Mouse (Mus musculus): Measurements from ENCODE around the gene 3110009E18Rik. TPM values are rescaled to one million over a fixed set of nuclear protein-coding genes. Genes with fewer than 3 reads are reported as not detected.

Gene 3110009E18Rik
- polyA plus RNA-seq, 1 experiment from 2014 or later: 17.6 TPM

- H3K4me1 ChIP-seq (replicated peaks): 0 out of 2 replicates have a peak, but pooled peaks cover 5% of the 10 kb centered on the region
- H3K4me2 ChIP-seq: no peak overlapping the region
- no peak overlapping the region for H3K9ac ChIP-seq
- no peak overlapping the region for H3K4me3 ChIP-seq
- no peaks in the 10 kb centered on the region for H3K27me3 ChIP-seq
- H3K36me3 ChIP-seq: no peaks in the 10 kb centered on the region
- 67% methylated on average over 4 of the region's 4 CpGs for WGBS
- H3K9me3 ChIP-seq: no peaks in the 10 kb centered on the region
- no peak overlapping the region for H3K27ac ChIP-seq (replicated peaks)
- no peak for ATAC-seq (ENCODE audit: low read depth)
Measured at GRCm38 (mm10) chr1:120168016-120168415, 47.0 kb downstream of the 3110009E18Rik start.

- Histone ChIP-seq H3K4me3 (no peak overlapping the region), H3K27me3 (no peaks in the 10 kb centered on the region), H3K27ac (replicated peaks) (no peak overlapping the region), H3K4me1 (replicated peaks) (0 out of 2 replicates have a peak, but pooled peaks cover 5% of the 10 kb centered on the region), H3K4me2 (no peak overlapping the region), H3K9ac (no peak overlapping the region), H3K36me3 (no peaks in the 10 kb centered on the region), H3K9me3 (no peaks in the 10 kb centered on the region)
- no peak for ATAC-seq (ENCODE audit: low read depth)
- WGBS: 89% methylated on average over 7 of the region's 7 CpGs
Measured at GRCm38 (mm10) chr1:120168674-120169073, 47.7 kb downstream of the 3110009E18Rik start.

- 85% methylated on average over 7 of the region's 7 CpGs for WGBS
- H3K36me3 ChIP-seq: no peaks in the 10 kb centered on the region
- no peak for ATAC-seq (ENCODE audit: low read depth)
- no peaks in the 10 kb centered on the region for H3K9me3 ChIP-seq
- no peaks in the 10 kb centered on the region for H3K27me3 ChIP-seq
- no peak overlapping the region for H3K9ac ChIP-seq
- 0 out of 2 replicates have a peak, but pooled peaks cover 5% of the 10 kb centered on the region for H3K4me1 ChIP-seq (replicated peaks)
- no peak overlapping the region for H3K4me2 ChIP-seq
- H3K4me3 ChIP-seq: no peak overlapping the region
- H3K27ac ChIP-seq (replicated peaks): no peak overlapping the region
Measured at GRCm38 (mm10) chr1:120170307-120170706, 49.3 kb downstream of the 3110009E18Rik start.

GRCm38 (mm10) chr1:120171819-120172521, 51.0 kb downstream of the 3110009E18Rik start:
- 56% methylated on average over 5 of the region's 5 CpGs for WGBS
- no peaks in the 10 kb centered on the region for H3K36me3 ChIP-seq
- ATAC-seq (ENCODE audit: low read depth): peak; percentile 67; the same call in 1 of the 2 replicates
- no peaks in the 10 kb centered on the region for H3K9me3 ChIP-seq
- peaks cover 5% of the 10 kb centered on the region; the same call in 1 of the 2 replicates for H3K4me1 ChIP-seq (replicated peaks)
- no peak overlapping the region for H3K27ac ChIP-seq (replicated peaks)
- H3K27me3 ChIP-seq: no peaks in the 10 kb centered on the region
- no peak overlapping the region for H3K4me3 ChIP-seq
- H3K4me2 ChIP-seq: no peak overlapping the region
- H3K9ac ChIP-seq: no peak overlapping the region

- Histone ChIP-seq H3K9me3 (no peaks in the 10 kb centered on the region), H3K4me3 (no peak overlapping the region), H3K27me3 (no peaks in the 10 kb centered on the region), H3K4me1 (replicated peaks) (no peaks in the 10 kb centered on the region; the same call in 1 of the 2 replicates), H3K36me3 (no peaks in the 10 kb centered on the region), H3K4me2 (no peak overlapping the region), H3K9ac (no peak overlapping the region), H3K27ac (replicated peaks) (no peak overlapping the region)
- no peak for ATAC-seq (ENCODE audit: low read depth)
- 86% methylated on average over 4 of the region's 4 CpGs for WGBS
Measured at GRCm38 (mm10) chr1:120174991-120175390, 54.0 kb downstream of the 3110009E18Rik start.

GRCm38 (mm10) chr1:120176313-120176712, 55.3 kb downstream of the 3110009E18Rik start:
- H3K4me3 ChIP-seq: no peak overlapping the region
- 48% methylated on average over 14 of the region's 14 CpGs for WGBS
- no peak for ATAC-seq (ENCODE audit: low read depth)

GRCm38 (mm10) chr1:120177141-120177540, 56.2 kb downstream of the 3110009E18Rik start:
- Histone ChIP-seq H3K9me3 (no peaks in the 10 kb centered on the region), H3K4me2 (no peak overlapping the region), H3K4me3 (no peak overlapping the region), H3K27ac (replicated peaks) (no peak overlapping the region), H3K4me1 (replicated peaks) (no peaks in the 10 kb centered on the region; the same call in 1 of the 2 replicates), H3K27me3 (no peaks in the 10 kb centered on the region), H3K36me3 (no peaks in the 10 kb centered on the region), H3K9ac (no peak overlapping the region)
- WGBS: 93% methylated on average over 8 of the region's 8 CpGs
- ATAC-seq (ENCODE audit: low read depth): no peak

More at GRCm38 (mm10) chr1:120176313-120176712, 55.3 kb downstream of the 3110009E18Rik start:
- Histone ChIP-seq H3K9me3 (no peaks in the 10 kb centered on the region), H3K4me1 (replicated peaks) (no peaks in the 10 kb centered on the region; the same call in 1 of the 2 replicates), H3K9ac (no peak overlapping the region), H3K4me2 (no peak overlapping the region), H3K27ac (replicated peaks) (no peak overlapping the region), H3K27me3 (no peaks in the 10 kb centered on the region), H3K36me3 (no peaks in the 10 kb centered on the region)

- H3K27ac ChIP-seq (replicated peaks): no peak overlapping the region
- H3K4me1 ChIP-seq (replicated peaks): peaks cover 13% of the 10 kb centered on the region
- no peak overlapping the region for H3K4me2 ChIP-seq
- H3K4me3 ChIP-seq: no peak overlapping the region
- H3K9me3 ChIP-seq: no peaks in the 10 kb centered on the region
- no peaks in the 10 kb centered on the region for H3K27me3 ChIP-seq
- 0 out of 2 replicates have a peak, but pooled peaks have one; percentile 43 for ATAC-seq (ENCODE audit: low read depth)
- no peak overlapping the region for H3K9ac ChIP-seq
- 72% methylated on average over 6 of the region's 6 CpGs for WGBS
- H3K36me3 ChIP-seq: no peaks in the 10 kb centered on the region
Measured at GRCm38 (mm10) chr1:120186204-120186603, 65.2 kb downstream of the 3110009E18Rik start.

GRCm38 (mm10) chr1:120186655-120187054, 65.7 kb downstream of the 3110009E18Rik start:
- H3K9me3 ChIP-seq: no peaks in the 10 kb centered on the region
- no peak overlapping the region for H3K4me3 ChIP-seq
- no peak overlapping the region for H3K27ac ChIP-seq (replicated peaks)
- H3K27me3 ChIP-seq: no peaks in the 10 kb centered on the region
- peaks cover 13% of the 10 kb centered on the region for H3K4me1 ChIP-seq (replicated peaks)
- H3K4me2 ChIP-seq: no peak overlapping the region
- H3K36me3 ChIP-seq: no peaks in the 10 kb centered on the region
- H3K9ac ChIP-seq: no peak overlapping the region
- peak; percentile 27; the same call in 1 of the 2 replicates for ATAC-seq (ENCODE audit: low read depth)
- 45% methylated on average over 9 of the region's 9 CpGs for WGBS

- no peak overlapping the region for H3K4me3 ChIP-seq
- ATAC-seq (ENCODE audit: low read depth): peak; percentile 53; the same call in 1 of the 2 replicates
- no peaks in the 10 kb centered on the region for H3K9me3 ChIP-seq
- WGBS: 34% methylated on average over 7 of the region's 7 CpGs
- no peaks in the 10 kb centered on the region for H3K27me3 ChIP-seq
- H3K9ac ChIP-seq: no peak overlapping the region
- no peak overlapping the region for H3K27ac ChIP-seq (replicated peaks)
- no peaks in the 10 kb centered on the region for H3K36me3 ChIP-seq
- peaks cover 13% of the 10 kb centered on the region for H3K4me1 ChIP-seq (replicated peaks)
- H3K4me2 ChIP-seq: no peak overlapping the region
Measured at GRCm38 (mm10) chr1:120187059-120187458, 66.1 kb downstream of the 3110009E18Rik start.

GRCm38 (mm10) chr1:120189206-120189605, 68.2 kb downstream of the 3110009E18Rik start:
- H3K27me3 ChIP-seq: no peaks in the 10 kb centered on the region
- H3K9me3 ChIP-seq: no peaks in the 10 kb centered on the region
- ATAC-seq (ENCODE audit: low read depth): no peak
- peaks cover 13% of the 10 kb centered on the region for H3K4me1 ChIP-seq (replicated peaks)
- no peak overlapping the region for H3K9ac ChIP-seq
- WGBS: 85% methylated on average over 6 of the region's 6 CpGs
- no peaks in the 10 kb centered on the region for H3K36me3 ChIP-seq
- H3K4me2 ChIP-seq: no peak overlapping the region
- H3K27ac ChIP-seq (replicated peaks): no peak overlapping the region
- H3K4me3 ChIP-seq: no peak overlapping the region

- H3K4me2 ChIP-seq: no peak overlapping the region
- no peaks in the 10 kb centered on the region for H3K27me3 ChIP-seq
- H3K9ac ChIP-seq: no peak overlapping the region
- no peak for ATAC-seq (ENCODE audit: low read depth)
- no peak overlapping the region for H3K27ac ChIP-seq (replicated peaks)
- WGBS: 95% methylated on average over 2 of the region's 2 CpGs
- no peaks in the 10 kb centered on the region for H3K36me3 ChIP-seq
- H3K4me3 ChIP-seq: no peak overlapping the region
- H3K4me1 ChIP-seq (replicated peaks): peaks cover 13% of the 10 kb centered on the region
- no peaks in the 10 kb centered on the region for H3K9me3 ChIP-seq
Measured at GRCm38 (mm10) chr1:120190300-120190699, 69.3 kb downstream of the 3110009E18Rik start.

Data from neural tube, embryonic 13.5 days (tissue).